Mouse (Mus musculus): ENCODE results near the gene Fam129a.

- TF ChIP-seq CTCF (IDR thresholded peaks at IDR 0.05; ENCODE audit: control insufficient read depth, insufficient read depth, insufficient read length) (no peak), USF1 (IDR thresholded peaks at IDR 0.05; ENCODE audit: low read depth) (no peak)
Observed at GRCm38 (mm10) chr1:151604328-151604727, 33.3 kb downstream of the Fam129a start.

Measured in C2C12 (cell line).